Mouse (Mus musculus) lung, postnatal 10 days (tissue): ENCODE results near the gene Thsd4.

Experiments used
- DNase-seq: peaks from one replicate; pipeline ENCODE4 v3.0.0; 2021

Gene Thsd4

GRCm38 (mm10) chr9:60373161-60373737 is 148.6 kb downstream of the Thsd4 start:
- peak; percentile 58 for DNase-seq

- DNase-seq: no peak
Measured at GRCm38 (mm10) chr9:60368516-60368915, 153.3 kb downstream of the Thsd4 start.

GRCm38 (mm10) chr9:60367617-60368305 is 154.1 kb downstream of the Thsd4 start:
- DNase-seq: no peak

- no peak for DNase-seq
Measured at GRCm38 (mm10) chr9:60364166-60364781, 157.6 kb downstream of the Thsd4 start.

GRCm38 (mm10) chr9:60352351-60352750 is 169.5 kb downstream of the Thsd4 start:
- DNase-seq: no peak

GRCm38 (mm10) chr9:60351153-60351552 is 170.7 kb downstream of the Thsd4 start:
- no peak for DNase-seq

GRCm38 (mm10) chr9:60336147-60336546 is 185.7 kb downstream of the Thsd4 start:
- DNase-seq: no peak

GRCm38 (mm10) chr9:60335455-60335854 is 186.4 kb downstream of the Thsd4 start:
- no peak for DNase-seq

- no peak for DNase-seq
Measured at GRCm38 (mm10) chr9:60329911-60330310, 191.9 kb downstream of the Thsd4 start.

- DNase-seq: no peak
Measured at GRCm38 (mm10) chr9:60324716-60325115, 197.1 kb downstream of the Thsd4 start.

GRCm38 (mm10) chr9:60323435-60323834 is 198.4 kb downstream of the Thsd4 start:
- DNase-seq: no peak

GRCm38 (mm10) chr9:60317291-60317690 is 204.6 kb downstream of the Thsd4 start:
- no peak for DNase-seq

GRCm38 (mm10) chr9:60316510-60316909 is 205.3 kb downstream of the Thsd4 start:
- DNase-seq: peak; percentile 25

GRCm38 (mm10) chr9:60315533-60315932 is 206.3 kb downstream of the Thsd4 start:
- DNase-seq: no peak

- no peak for DNase-seq
Measured at GRCm38 (mm10) chr9:60313661-60314060, 208.2 kb downstream of the Thsd4 start.

- peak; percentile 23 for DNase-seq
Measured at GRCm38 (mm10) chr9:60312670-60313069, 209.2 kb downstream of the Thsd4 start.

GRCm38 (mm10) chr9:60311594-60312128 is 210.2 kb downstream of the Thsd4 start:
- peak; percentile 19 for DNase-seq

- no peak for DNase-seq
Measured at GRCm38 (mm10) chr9:60310741-60311317, 211.0 kb downstream of the Thsd4 start.

- DNase-seq: peak; percentile 64
Measured at GRCm38 (mm10) chr9:60309786-60310711, 211.8 kb downstream of the Thsd4 start.

GRCm38 (mm10) chr9:60308182-60308581 is 213.7 kb downstream of the Thsd4 start:
- no peak for DNase-seq

GRCm38 (mm10) chr9:60307469-60307868 is 214.4 kb downstream of the Thsd4 start:
- no peak for DNase-seq

GRCm38 (mm10) chr9:60306241-60306640 is 215.6 kb downstream of the Thsd4 start:
- peak; percentile 14 for DNase-seq
